Mouse (Mus musculus) neural tube, embryonic 11.5 days (tissue): ENCODE measurements around the gene C130074G19Rik. TPM values are rescaled to one million over a fixed set of nuclear protein-coding genes. Genes with fewer than 3 reads are reported as not detected.

Experiments
- ATAC-seq: fragments of 200-750 bp; cut with Nextera tagmentation; 2 replicates; pipeline ENCODE4 v1.8.0; 2017; ENCODE audit warnings: moderate number of reproducible peaks, mild to moderate bottlenecking, moderate TSS enrichment, moderate library complexity; ENCODE audit not compliant: insufficient read depth, low FRiP score, low TSS enrichment
- DNase-seq: peaks from one replicate; pipeline ENCODE4 v3.0.0-alpha.2; 2015; ENCODE audit warnings: low spot score
- H3K27ac ChIP-seq: fragments of 300-500 bp; sonication (generic); 2 replicates; pipeline ENCODE4 v1.5.1; 2014; ENCODE audit warnings: low read depth, mild to moderate bottlenecking, low read length
- H3K27me3 ChIP-seq: fragments of 300-500 bp; sonication (generic); 2 replicates; pipeline ENCODE4 v1.6.1; 2014; ENCODE audit warnings: mild to moderate bottlenecking, low read length, mixed read lengths; ENCODE audit not compliant: control insufficient read depth, insufficient read depth
- H3K36me3 ChIP-seq: fragments of 300-500 bp; sonication (generic); 2 replicates; pipeline ENCODE4 v1.6.1; 2014; ENCODE audit warnings: mild to moderate bottlenecking, low read length, moderate library complexity, mixed read lengths; ENCODE audit not compliant: control insufficient read depth, insufficient read depth
- H3K4me1 ChIP-seq: fragments of 300-500 bp; sonication (generic); 2 replicates; pipeline ENCODE4 v1.6.1; 2014; ENCODE audit warnings: low read length, mixed read lengths; ENCODE audit not compliant: control insufficient read depth, insufficient read depth
- H3K4me2 ChIP-seq: fragments of 300-500 bp; sonication (generic); 2 replicates; pipeline ENCODE4 v1.6.1; 2014; ENCODE audit warnings: low read depth, mild to moderate bottlenecking, moderate library complexity
- H3K4me3 ChIP-seq: fragments of 300-500 bp; sonication (generic); 2 replicates; pipeline ENCODE4 v1.5.1; 2014; ENCODE audit warnings: low read depth, low read length
- H3K9ac ChIP-seq: fragments of 300-500 bp; sonication (generic); 2 replicates; pipeline ENCODE4 v1.6.1; 2014; ENCODE audit warnings: mild to moderate bottlenecking, low read length
- H3K9me3 ChIP-seq: fragments of 300-500 bp; sonication (generic); 2 replicates; pipeline ENCODE4 v1.6.1; 2016; ENCODE audit warnings: low read length; ENCODE audit not compliant: control insufficient read depth
- WGBS: fragments of 180-500 bp; shearing (Covaris S2); extraction: QIAGEN DNeasy Blood & Tissue Kit; methylation state at CpG from one replicate; pipeline ENCODE4 v1.1.7; 2014; 5-methylcytosine and 5-hydroxymethylcytosine counted together
- polyA plus RNA-seq: library from polyadenylated mRNA; unstranded; fragments of >200 nt; fragmentation: Nextera tagmentation; extraction: Ambion mirVana; gene quantifications from 2 replicates; pipeline ENCODE4 v1.2.1, GENCODE M21; 2014

C130074G19Rik gene
- polyA plus RNA-seq, 1 experiment from 2014 or later = 0.80 TPM

DNA sequence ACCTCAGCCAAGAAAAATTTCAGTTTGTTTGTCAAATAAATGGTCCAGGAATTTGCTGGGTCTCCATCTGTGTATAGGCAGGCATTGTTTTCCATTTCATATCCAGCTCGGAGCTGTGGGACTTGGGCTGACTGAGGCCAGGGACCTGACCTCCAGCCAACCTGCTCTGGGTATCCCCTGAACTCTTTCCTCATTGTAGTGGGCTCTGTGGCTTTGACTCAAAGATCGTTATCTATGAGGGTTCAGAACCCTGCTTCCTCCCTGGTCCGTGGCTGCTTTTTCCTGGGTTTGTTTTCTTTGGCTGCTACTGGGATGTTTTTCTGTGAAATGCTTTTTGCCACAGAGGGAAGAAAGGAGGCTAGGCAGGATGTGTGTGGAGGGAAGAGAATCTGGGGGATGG, 29.1 kb downstream of the C130074G19Rik start:
- H3K27ac ChIP-seq = no peak overlapping the region
- ATAC-seq = no peak

DNA sequence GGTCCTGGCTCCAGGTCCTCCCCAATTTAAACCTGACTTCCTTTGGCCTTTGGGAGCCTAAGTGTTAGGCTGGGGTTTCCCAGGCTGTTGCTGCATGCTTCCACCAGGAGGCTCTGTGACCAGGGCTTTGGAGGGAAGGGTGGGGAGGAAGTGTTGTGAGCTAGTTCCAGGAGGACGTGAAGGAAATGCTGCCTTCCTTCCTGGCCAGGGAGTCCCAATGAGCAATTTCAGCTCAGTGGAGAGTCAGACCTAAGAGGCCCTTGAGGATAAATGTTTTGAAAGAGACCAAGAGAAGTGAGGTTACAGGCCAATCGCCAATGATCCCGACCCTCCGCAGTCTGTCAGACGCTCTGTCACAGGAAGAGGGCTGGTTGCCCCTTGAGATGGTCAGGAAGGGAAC, 29.7 kb downstream of the C130074G19Rik start:
- H3K27ac ChIP-seq = no peak overlapping the region
- no peak for ATAC-seq
- WGBS = 23% methylated on average over 5 of the region's 5 CpGs
- H3K36me3 ChIP-seq = no peaks in the 10 kb centered on the region
- 0 out of 2 replicates have a peak overlapping the region, but pooled peaks have one; percentile 21 for H3K4me2 ChIP-seq
- H3K4me1 ChIP-seq = 0 out of 2 replicates have a peak, but pooled peaks cover 2% of the 10 kb centered on the region
- H3K9ac ChIP-seq = no peak overlapping the region
- no peaks in the 10 kb centered on the region; the same call in 1 of the 2 replicates for H3K27me3 ChIP-seq
- DNase-seq = peak; percentile 65
- H3K9me3 ChIP-seq = no peaks in the 10 kb centered on the region
- no peak overlapping the region for H3K4me3 ChIP-seq

More for the DNA sequence above, 29.1 kb downstream of the C130074G19Rik start:
- Histone ChIP-seq H3K9ac (no peak overlapping the region), H3K36me3 (no peaks in the 10 kb centered on the region), H3K9me3 (no peaks in the 10 kb centered on the region), H3K4me2 (no peak overlapping the region), H3K4me3 (no peak overlapping the region), H3K27me3 (no peaks in the 10 kb centered on the region; the same call in 1 of the 2 replicates), H3K4me1 (0 out of 2 replicates have a peak, but pooled peaks cover 2% of the 10 kb centered on the region)
- DNase-seq = no peak
- 65% methylated on average over 3 of the region's 3 CpGs for WGBS

DNA sequence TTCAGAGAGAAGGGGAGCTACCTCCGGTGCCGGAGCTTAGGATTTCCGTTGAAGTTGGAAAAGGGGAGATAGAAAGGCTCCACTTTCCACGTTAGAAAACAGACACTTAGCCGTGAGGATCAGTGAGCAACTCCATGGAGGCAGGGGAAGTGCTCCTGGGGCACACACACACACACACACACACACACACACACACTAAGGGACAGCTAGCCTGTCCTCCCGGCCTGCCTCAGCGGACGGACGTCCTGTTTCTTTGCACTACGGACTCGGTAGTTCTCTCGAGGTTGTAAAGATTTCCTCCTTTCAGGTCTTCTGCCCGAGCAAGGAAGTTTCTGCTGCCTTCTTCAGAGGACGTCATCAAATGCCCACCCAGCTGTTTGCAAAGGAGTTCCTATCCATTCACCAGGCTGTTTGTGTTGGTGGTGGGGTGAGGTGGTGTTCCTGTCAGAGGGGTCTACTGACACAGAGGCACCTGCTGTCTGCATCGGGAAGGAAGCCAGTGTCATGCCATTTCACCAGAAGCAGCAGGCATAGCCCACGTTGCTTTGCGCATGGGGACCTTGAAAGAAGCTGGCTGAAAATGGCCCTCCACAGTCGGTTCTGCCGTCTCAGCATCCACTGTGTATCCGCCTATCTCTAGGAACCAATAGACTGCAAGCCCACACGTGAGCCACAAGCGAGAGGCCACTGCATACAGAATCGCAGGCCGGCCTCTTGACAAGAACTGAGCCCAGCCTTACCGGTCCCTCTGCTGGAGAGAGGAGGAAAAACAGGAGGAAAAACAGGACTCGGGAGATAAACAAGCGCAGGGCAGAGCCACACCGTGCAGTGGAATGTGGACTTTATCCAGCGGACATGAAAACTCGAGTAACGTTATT, 31.0 kb downstream of the C130074G19Rik start:
- DNase-seq (peak; percentile 81), ATAC-seq (peak; percentile 85)
- peak overlapping the region; percentile 1; the same call in 1 of the 2 replicates for H3K4me2 ChIP-seq
- no peaks in the 10 kb centered on the region for H3K9me3 ChIP-seq
- no peak overlapping the region for H3K4me3 ChIP-seq
- H3K4me1 ChIP-seq = 0 out of 2 replicates have a peak, but pooled peaks cover 2% of the 10 kb centered on the region
- H3K27ac ChIP-seq = no peak overlapping the region
- no peaks in the 10 kb centered on the region for H3K36me3 ChIP-seq
- no peak overlapping the region for H3K9ac ChIP-seq
- H3K27me3 ChIP-seq = no peaks in the 10 kb centered on the region; the same call in 1 of the 2 replicates
- WGBS = 19% methylated on average over 31 of the region's 31 CpGs

GRCm38 (mm10) chr1:184851166-184851565, 31.9 kb downstream of the C130074G19Rik start:
- Histone ChIP-seq H3K27ac (no peak overlapping the region), H3K9me3 (no peaks in the 10 kb centered on the region), H3K4me2 (no peak overlapping the region), H3K36me3 (no peaks in the 10 kb centered on the region), H3K4me1 (no peaks in the 10 kb centered on the region; the same call in 1 of the 2 replicates), H3K4me3 (no peak overlapping the region), H3K9ac (no peak overlapping the region), H3K27me3 (no peaks in the 10 kb centered on the region; the same call in 1 of the 2 replicates)
- no peak for DNase-seq
- ATAC-seq = no peak
- WGBS = 55% methylated on average over 7 of the region's 7 CpGs

DNA sequence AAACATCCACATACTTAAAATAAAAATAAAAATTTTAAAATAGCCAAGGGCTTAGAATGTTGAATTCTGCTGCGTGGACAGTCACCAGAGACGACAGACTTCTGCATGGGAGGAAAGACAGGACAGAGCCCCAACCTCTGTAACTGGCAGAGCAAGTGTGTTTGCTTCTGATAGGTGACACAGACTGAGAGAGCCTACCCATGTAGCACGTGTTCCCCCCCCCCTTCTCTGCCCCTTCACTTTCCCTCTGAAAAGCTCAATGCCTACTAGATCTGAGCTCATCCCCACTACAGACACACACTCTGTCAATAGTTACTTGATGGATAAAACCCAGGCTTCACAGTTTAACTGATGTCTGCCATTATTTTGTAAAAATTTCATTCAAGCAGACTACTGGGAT, 36.0 kb downstream of the C130074G19Rik start:
- Histone ChIP-seq H3K36me3 (no peaks in the 10 kb centered on the region), H3K27me3 (0 out of 2 replicates have a peak, but pooled peaks cover 2% of the 10 kb centered on the region), H3K4me3 (no peak overlapping the region), H3K27ac (no peak overlapping the region), H3K9me3 (no peaks in the 10 kb centered on the region), H3K9ac (no peak overlapping the region), H3K4me1 (peaks cover 3% of the 10 kb centered on the region), H3K4me2 (no peak overlapping the region)
- ATAC-seq (no peak), DNase-seq (peak; percentile 1)
- 61% methylated on average over 3 of the region's 3 CpGs for WGBS

GRCm38 (mm10) chr1:184846092-184846750, 36.8 kb downstream of the C130074G19Rik start, which contains the start of gene Marc2:
TSS of gene Marc2 (minus strand) at chr1:184846451.
- peak; percentile 9 for DNase-seq

GRCm38 (mm10) chr1:184845111-184846071, 37.6 kb downstream of the C130074G19Rik start:
- Histone ChIP-seq H3K27me3 (0 out of 2 replicates have a peak, but pooled peaks cover 2% of the 10 kb centered on the region), H3K4me2 (peak overlapping the region; percentile 90), H3K4me1 (peaks cover 3% of the 10 kb centered on the region), H3K9me3 (no peaks in the 10 kb centered on the region), H3K36me3 (no peaks in the 10 kb centered on the region), H3K27ac (0 out of 2 replicates have a peak overlapping the region, but pooled peaks have one; percentile 27), H3K9ac (peak overlapping the region; percentile 85), H3K4me3 (peak overlapping the region; percentile 81)
- peak; percentile 87 for DNase-seq
- peak; percentile 95 for ATAC-seq
- under 1% methylated on average over 67 of the region's 67 CpGs for WGBS

More at GRCm38 (mm10) chr1:184846092-184846750, 36.8 kb downstream of the C130074G19Rik start, which contains the start of gene Marc2:
- Histone ChIP-seq H3K27me3 (0 out of 2 replicates have a peak, but pooled peaks cover 2% of the 10 kb centered on the region), H3K36me3 (no peaks in the 10 kb centered on the region), H3K4me1 (peaks cover 3% of the 10 kb centered on the region), H3K4me3 (peak within 1 kb of the TSS; percentile 81), H3K9ac (peak within 1 kb of the TSS; percentile 85), H3K4me2 (peak within 1 kb of the TSS; percentile 90), H3K27ac (0 out of 2 replicates have a peak within 1 kb of the TSS, but pooled peaks have one; percentile 27), H3K9me3 (no peaks in the 10 kb centered on the region)
- 0 out of 2 replicates have a peak, but pooled peaks have one; percentile 9 for ATAC-seq
- WGBS = 5% methylated on average over 18 of the region's 18 CpGs
